Mouse (Mus musculus): ENCODE results near the gene Acat1.

The Acat1 gene

GRCm38 (mm10) chr9:53535416-53536320 is 74.5 kb downstream of the Acat1 start:
- DNase-seq (ENCODE audit: low read depth): no peak
